Mouse (Mus musculus) limb, embryonic 14.5 days (tissue): ENCODE data around the gene Mapk8ip2. TPM values are rescaled to one million over a fixed set of nuclear protein-coding genes. Genes with fewer than 3 reads are reported as not detected.
A peak's percentile ranks its signal among the peaks of the same experiment; 100 is the strongest.

Experiments
- ATAC-seq: fragments of 200-750 bp; cut with Nextera tagmentation; 2 replicates; pipeline ENCODE4 v1.8.0; 2017; ENCODE audit warnings: low read depth, moderate number of reproducible peaks, moderate TSS enrichment; ENCODE audit not compliant: low FRiP score
- DNase-seq: peaks from one replicate; pipeline ENCODE4 v3.0.0-alpha.2; 2015; ENCODE audit warnings: low spot score
- H3K27ac ChIP-seq: fragments of 300-500 bp; sonication (generic); replicated peaks from 2 replicates; pipeline ENCODE4 v1.5.1; 2014; ENCODE audit warnings: low read depth, mild to moderate bottlenecking, low read length, moderate library complexity, mixed read lengths
- H3K27me3 ChIP-seq: fragments of 300-500 bp; sonication (generic); 2 replicates; pipeline ENCODE4 v1.6.1; 2014; ENCODE audit warnings: low read length, mixed read lengths; ENCODE audit not compliant: control insufficient read depth, insufficient read depth
- H3K36me3 ChIP-seq: fragments of 300-500 bp; sonication (generic); 2 replicates; pipeline ENCODE4 v1.6.1; 2014; ENCODE audit warnings: mild to moderate bottlenecking, low read length, moderate library complexity, mixed read lengths; ENCODE audit not compliant: control insufficient read depth, insufficient read depth
- H3K4me1 ChIP-seq: fragments of 300-500 bp; sonication (generic); 2 replicates; pipeline ENCODE4 v1.6.1; 2014; ENCODE audit warnings: antibody characterized with exemption, low read length, mixed read lengths; ENCODE audit not compliant: control insufficient read depth, insufficient read depth
- H3K4me2 ChIP-seq: fragments of 300-500 bp; sonication (generic); replicated peaks from 2 replicates; pipeline ENCODE4 v1.6.1; 2014; ENCODE audit warnings: low read depth, mild to moderate bottlenecking, low read length, moderate library complexity; ENCODE audit not compliant: severe bottlenecking
- H3K4me3 ChIP-seq: fragments of 300-500 bp; sonication (generic); replicated peaks from 2 replicates; pipeline ENCODE4 v1.5.1; 2014; ENCODE audit warnings: low read length
- H3K9ac ChIP-seq: fragments of 300-500 bp; sonication (generic); 2 replicates; pipeline ENCODE4 v1.6.1; 2014; ENCODE audit warnings: mild to moderate bottlenecking, low read depth, low read length, moderate library complexity; ENCODE audit not compliant: severe bottlenecking
- H3K9me3 ChIP-seq: fragments of 300-500 bp; sonication (generic); 2 replicates; pipeline ENCODE4 v1.6.1; 2016; ENCODE audit warnings: low read length; ENCODE audit not compliant: control insufficient read depth
- POLR2A ChIP-seq: fragments of 200-500 bp; IDR thresholded peaks from 2 replicates; pipeline ENCODE4 v1.8.0; 2012; ENCODE audit warnings: inconsistent platforms, mild to moderate bottlenecking, moderate library complexity, borderline replicate concordance; ENCODE audit not compliant: insufficient read depth, insufficient read length; ENCODE audit errors: extremely low read depth
- WGBS: fragments of 180-500 bp; shearing (Covaris S2); extraction: QIAGEN DNeasy Blood & Tissue Kit; methylation state at CpG from one replicate; pipeline ENCODE4 v1.1.7; 2014; 5-methylcytosine and 5-hydroxymethylcytosine counted together
- polyA plus RNA-seq, 2 experiments: library from polyadenylated mRNA; depleted of rRNA in 1 of 2; stranded (reverse) in 1 of 2; unstranded in 1 of 2; fragments of >200 nt; fragmentation: Nextera tagmentation in 1 of 2; extraction: Ambion mirVana in 1 of 2; gene quantifications; 2 replicates each; pipeline versions ENCODE4 v1.2.1 to v1.2.3; 2012 to 2014

Gene Mapk8ip2
- polyA plus RNA-seq, 2 experiments = 0.99 to 2.5 TPM

DNA sequence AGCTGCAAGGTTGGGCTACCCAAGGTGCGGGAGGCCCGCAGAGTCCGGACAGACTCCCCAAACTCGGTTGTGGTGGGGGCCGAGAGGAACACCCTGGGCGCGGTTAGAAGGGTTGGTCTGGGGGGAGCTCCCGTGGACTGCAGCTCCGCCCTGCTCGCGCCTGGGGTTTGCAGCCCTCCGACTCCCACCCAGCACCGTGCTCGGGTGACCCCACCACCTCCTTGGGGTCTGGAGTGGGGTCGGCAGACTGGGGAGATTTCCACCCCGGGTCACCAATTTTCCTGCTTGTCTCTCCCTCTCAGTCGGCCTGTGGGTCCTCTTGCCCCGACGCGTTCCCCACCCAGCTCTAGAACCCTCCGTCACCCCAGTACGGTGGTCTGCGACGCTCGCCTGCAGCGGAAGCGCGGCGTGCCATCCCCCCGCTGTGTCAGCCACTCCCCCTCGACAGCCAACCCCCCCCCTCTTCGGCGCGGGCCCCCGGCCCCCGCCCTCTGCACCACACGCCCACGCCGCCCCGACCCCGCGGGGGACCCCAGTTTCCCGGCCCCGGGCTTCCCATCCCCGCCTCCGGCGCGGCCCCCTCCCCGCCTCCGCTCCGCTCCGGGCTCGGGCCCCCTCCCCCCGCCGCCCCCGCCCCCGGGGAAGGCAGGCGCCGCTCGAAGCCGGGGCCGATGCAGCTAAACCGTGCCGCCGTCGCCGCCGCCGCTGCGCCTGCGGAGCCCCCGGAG, 45.4 kb downstream of the Mapk8ip2 start, which contains the start of gene Shank3:
Shank3 (plus strand) TSS at position 663 of the 728 bp plus-strand sequence.
- H3K27ac ChIP-seq = peak within 1 kb of the TSS; percentile 74
- DNase-seq (peak; percentile 24), ATAC-seq (peak; percentile 41)
- H3K27me3 ChIP-seq = peaks cover 5% of the 10 kb centered on the region; the same call in 1 of the 2 replicates
- H3K9me3 ChIP-seq = no peaks in the 10 kb centered on the region
- H3K4me2 ChIP-seq = peak within 1 kb of the TSS; percentile 93
- no peaks in the 10 kb centered on the region for H3K4me1 ChIP-seq
- under 1% methylated on average over 18 of the region's 72 CpGs for WGBS
- H3K4me3 ChIP-seq = peak within 1 kb of the TSS; percentile 83
- peaks cover 8% of the 10 kb centered on the region; the same call in 1 of the 2 replicates for H3K36me3 ChIP-seq
- no peak for TF ChIP-seq POLR2A
- peak within 1 kb of the TSS; percentile 86 for H3K9ac ChIP-seq

- Histone ChIP-seq H3K27me3 (peaks cover 5% of the 10 kb centered on the region; the same call in 1 of the 2 replicates), H3K27ac (peak overlapping the region; percentile 74), H3K4me1 (no peaks in the 10 kb centered on the region), H3K36me3 (peaks cover 12% of the 10 kb centered on the region; the same call in 1 of the 2 replicates), H3K4me3 (peak overlapping the region; percentile 83), H3K9me3 (no peaks in the 10 kb centered on the region), H3K9ac (peak overlapping the region; percentile 86), H3K4me2 (peak overlapping the region; percentile 93)
- DNase-seq = peak; percentile 75
- WGBS = 2% methylated on average over 30 of the region's 60 CpGs
- peak; percentile 72; the same call in 1 of the 2 replicates for TF ChIP-seq POLR2A
- peak; percentile 82 for ATAC-seq
These were observed 46.1 kb downstream of the Mapk8ip2 start for GRCm38 (mm10) chr15:89499784-89500220.

- Histone ChIP-seq H3K36me3 (peaks cover 12% of the 10 kb centered on the region; the same call in 1 of the 2 replicates), H3K4me1 (no peaks in the 10 kb centered on the region), H3K27ac (no peak overlapping the region), H3K9ac (peak overlapping the region; percentile 86), H3K9me3 (no peaks in the 10 kb centered on the region), H3K27me3 (peaks cover 5% of the 10 kb centered on the region; the same call in 1 of the 2 replicates), H3K4me3 (peak overlapping the region; percentile 83), H3K4me2 (peak overlapping the region; percentile 93)
- under 1% methylated on average over 34 of the region's 35 CpGs for WGBS
- no peak for DNase-seq
- TF ChIP-seq POLR2A = no peak
- peak; percentile 36 for ATAC-seq
These were observed 46.6 kb downstream of the Mapk8ip2 start for GRCm38 (mm10) chr15:89500221-89500791.

DNA sequence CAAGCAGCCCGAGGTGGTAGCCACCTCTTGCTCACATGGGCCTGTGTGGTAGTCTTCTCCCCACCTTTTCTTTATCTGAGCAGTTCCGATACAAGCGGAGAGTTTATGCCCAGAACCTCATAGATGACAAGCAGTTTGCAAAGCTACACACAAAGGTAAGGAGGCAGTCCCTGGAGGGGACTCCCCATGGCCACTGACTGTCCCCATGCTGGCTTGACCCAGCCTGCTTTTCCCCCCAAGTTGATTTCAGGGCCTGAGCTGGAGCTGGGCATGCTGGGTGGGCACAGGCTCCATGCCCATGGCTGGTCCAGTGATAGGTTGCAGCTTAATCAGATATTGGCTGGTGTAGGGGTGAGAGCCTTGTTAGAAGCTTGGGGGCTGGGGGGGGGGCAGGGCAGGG, 47.6 kb downstream of the Mapk8ip2 start:
- Histone ChIP-seq H3K4me1 (no peaks in the 10 kb centered on the region), H3K27ac (no peak overlapping the region), H3K4me3 (no peak overlapping the region), H3K9ac (no peak overlapping the region), H3K4me2 (no peak overlapping the region), H3K27me3 (peaks cover 5% of the 10 kb centered on the region; the same call in 1 of the 2 replicates), H3K36me3 (peaks cover 12% of the 10 kb centered on the region; the same call in 1 of the 2 replicates), H3K9me3 (no peaks in the 10 kb centered on the region)
- ATAC-seq (no peak), DNase-seq (no peak)
- TF ChIP-seq POLR2A = no peak
- 84% methylated on average over 3 of the region's 3 CpGs for WGBS

- H3K9ac ChIP-seq = no peak overlapping the region
- H3K36me3 ChIP-seq = peaks cover 18% of the 10 kb centered on the region; the same call in 1 of the 2 replicates
- no peak for ATAC-seq
- no peak overlapping the region for H3K4me3 ChIP-seq
- DNase-seq = no peak
- no peaks in the 10 kb centered on the region for H3K9me3 ChIP-seq
- no peak overlapping the region for H3K4me2 ChIP-seq
- no peaks in the 10 kb centered on the region for H3K4me1 ChIP-seq
- TF ChIP-seq POLR2A = no peak
- WGBS = 95% methylated on average over 9 of the region's 9 CpGs
- H3K27me3 ChIP-seq = no peaks in the 10 kb centered on the region
- H3K27ac ChIP-seq = no peak overlapping the region
These were observed 51.1 kb downstream of the Mapk8ip2 start for GRCm38 (mm10) chr15:89504838-89505237.
